Mouse (Mus musculus): ENCODE results near the gene Tnfrsf13c.
A peak's percentile ranks its signal among the peaks of the same experiment; 100 is the strongest.
"Not testable (repeated sequence)": the region's sequence is repeated elsewhere in the genome, so short reads cannot be mapped to it uniquely, and the experiment has no call there.

Gene Tnfrsf13c

GRCm38 (mm10) chr15:82223657-82224601, at the start of gene Tnfrsf13c:
Tnfrsf13c (minus strand) TSS chr15:82224369.
- no peak for DNase-seq (ENCODE audit: extremely low spot score, low read depth, low spot score)

- no peak for DNase-seq (ENCODE audit: extremely low spot score, low read depth, low spot score)
Observed at GRCm38 (mm10) chr15:82272295-82272694, 48.1 kb upstream of the Tnfrsf13c start.

DNA sequence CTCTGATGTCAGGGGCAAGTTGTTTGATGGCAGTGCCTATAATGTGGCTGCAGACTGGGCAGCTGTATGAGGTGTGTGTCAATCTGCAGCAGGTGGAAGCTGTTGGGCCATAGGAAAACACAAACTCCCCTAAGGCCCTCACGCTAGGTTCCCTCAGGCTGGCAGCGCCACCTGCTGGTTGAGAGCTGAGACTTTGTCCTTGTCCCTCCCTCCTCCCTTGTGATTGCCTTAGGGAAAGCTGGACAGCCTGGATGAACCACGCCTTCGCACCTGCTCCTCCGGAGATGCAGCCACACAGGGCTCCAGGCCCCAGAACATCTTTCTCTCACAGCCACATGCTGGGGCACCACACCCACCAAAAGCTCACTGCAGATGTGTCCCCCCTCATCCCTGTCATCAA, 47.0 kb upstream of the Tnfrsf13c start:
- peak; percentile 41 for DNase-seq (ENCODE audit: extremely low spot score, low read depth, low spot score)

- DNase-seq (ENCODE audit: extremely low spot score, low read depth, low spot score): no peak
Observed at GRCm38 (mm10) chr15:82268783-82269182, 44.6 kb upstream of the Tnfrsf13c start.

DNA sequence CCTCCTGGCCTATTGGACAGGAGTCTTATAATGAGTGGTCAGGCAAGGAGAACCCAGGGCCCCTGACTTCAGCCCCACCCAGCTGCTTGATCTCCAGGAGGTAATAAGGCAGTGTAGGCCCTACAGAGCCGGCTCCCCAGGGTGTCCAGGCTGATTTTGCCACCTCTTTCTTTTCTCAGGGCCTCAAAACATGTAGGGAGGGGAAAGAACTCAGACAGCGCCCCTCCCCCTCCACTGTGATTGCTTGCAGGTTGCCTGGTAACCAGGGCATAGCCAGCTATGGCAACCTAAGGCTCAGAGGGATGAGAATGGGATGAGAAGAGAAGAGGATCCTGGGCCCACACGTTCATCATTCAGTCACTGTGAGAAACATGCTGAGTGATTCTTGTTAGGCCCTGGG, 44.0 kb upstream of the Tnfrsf13c start:
- no peak for DNase-seq (ENCODE audit: extremely low spot score, low read depth, low spot score)

GRCm38 (mm10) chr15:82266356-82266755, 42.2 kb upstream of the Tnfrsf13c start:
- DNase-seq (ENCODE audit: extremely low spot score, low read depth, low spot score): no peak

DNA sequence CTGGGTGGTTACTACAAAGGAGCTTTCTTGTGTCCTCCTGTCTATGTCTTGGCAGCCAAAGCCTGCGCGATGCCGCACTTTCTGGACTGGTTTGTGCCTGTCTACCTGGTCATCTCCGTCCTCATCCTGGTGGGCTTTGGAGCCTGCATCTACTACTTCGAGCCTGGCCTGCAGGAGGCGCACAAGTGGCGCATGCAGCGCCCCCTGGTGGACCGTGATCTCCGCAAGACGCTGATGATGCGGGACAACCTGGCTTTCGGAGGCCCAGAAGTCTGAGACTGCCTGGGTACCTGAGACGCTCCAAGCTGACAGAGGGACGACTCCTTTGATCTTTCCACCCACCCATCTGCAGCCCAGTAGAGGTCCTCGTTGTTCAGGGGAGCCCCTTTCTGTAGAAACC, 35.3 kb upstream of the Tnfrsf13c start:
- DNase-seq (ENCODE audit: extremely low spot score, low read depth, low spot score): peak; percentile 60

DNA sequence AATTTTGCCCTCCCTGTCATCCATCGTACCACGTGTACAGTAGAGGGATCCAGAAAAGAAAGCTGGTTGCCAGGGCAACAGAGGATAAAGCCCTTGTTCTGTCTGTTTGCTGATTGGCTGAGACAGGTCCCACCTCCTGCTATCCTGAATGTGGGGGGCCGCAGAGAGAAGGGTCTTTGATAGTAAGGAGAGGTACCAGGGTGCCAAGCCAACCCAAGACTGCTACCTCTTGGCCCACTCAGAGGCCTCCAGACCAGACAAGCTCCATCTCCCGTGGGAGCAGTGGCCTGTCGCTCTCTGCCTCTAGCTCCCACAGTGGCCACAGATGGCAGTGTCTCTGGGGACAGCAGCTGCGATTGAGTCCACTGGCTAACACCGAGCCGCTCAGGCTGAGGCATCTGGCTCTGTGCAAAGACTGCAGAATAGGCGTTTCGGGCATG, 31.8 kb upstream of the Tnfrsf13c start:
- DNase-seq (ENCODE audit: extremely low spot score, low read depth, low spot score): no peak

DNA sequence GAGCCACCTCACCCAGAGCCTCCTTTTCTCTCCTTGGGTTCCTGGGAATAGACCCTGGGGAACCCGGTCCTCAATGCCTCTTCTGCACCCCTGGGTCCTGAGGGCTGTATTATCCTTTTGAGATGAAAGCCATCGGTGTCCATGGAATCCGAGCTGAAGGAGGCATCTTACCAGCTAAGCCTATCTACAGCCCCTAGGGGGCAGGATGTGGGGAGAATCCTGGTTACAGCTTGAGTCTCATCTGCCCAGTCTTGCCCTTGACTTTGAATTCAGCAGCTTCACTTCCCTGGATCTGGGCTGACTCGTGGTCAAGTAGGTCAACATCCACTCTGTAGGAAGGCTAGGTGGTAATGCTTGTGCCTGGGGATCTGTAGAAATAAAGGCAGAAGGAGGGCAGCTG, 31.1 kb upstream of the Tnfrsf13c start:
- no peak for DNase-seq (ENCODE audit: extremely low spot score, low read depth, low spot score)

DNA sequence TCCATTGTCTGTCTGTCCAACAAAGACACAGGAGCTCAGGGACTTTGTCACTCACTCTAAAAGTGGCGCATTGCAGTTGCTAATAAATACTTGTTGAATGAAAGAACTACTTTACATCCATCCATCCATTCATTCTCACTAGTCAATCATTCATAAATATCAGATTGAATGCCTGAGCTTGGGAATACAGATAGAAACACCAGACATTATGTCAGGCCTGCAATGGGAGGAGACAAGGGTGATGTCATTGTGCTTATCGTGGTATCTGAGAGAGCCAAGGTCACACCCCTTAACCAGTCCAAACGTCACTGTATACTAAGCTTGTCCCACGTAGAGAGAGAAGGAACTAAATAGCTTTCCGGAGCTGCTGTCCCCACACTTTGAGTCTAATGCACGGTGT, 27.9 kb upstream of the Tnfrsf13c start, which contains the start of gene 1500009C09Rik:
Gene 1500009C09Rik (plus strand): TSS at position 301 of the 400 bp plus-strand sequence.
- DNase-seq (ENCODE audit: extremely low spot score, low read depth, low spot score): no peak

DNA sequence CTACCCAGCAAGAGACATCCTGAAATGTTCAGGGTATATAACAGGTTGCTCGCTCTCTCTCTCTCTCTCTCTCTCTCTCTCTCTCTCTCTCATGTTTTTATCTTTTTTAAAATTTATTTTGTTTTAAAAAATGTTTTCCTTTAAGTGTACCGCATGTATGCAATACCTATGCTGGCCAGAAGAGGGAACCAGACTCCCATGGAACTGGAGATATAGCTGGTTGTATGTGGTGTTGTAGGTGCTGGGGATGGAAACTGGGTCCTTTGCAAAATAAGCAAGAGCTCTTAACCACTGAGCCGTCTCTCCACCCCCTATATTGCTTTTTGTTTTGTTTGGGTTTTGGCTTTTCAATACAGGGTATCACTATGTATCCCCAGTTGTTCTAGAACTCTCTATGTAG, 27.4 kb upstream of the Tnfrsf13c start:
- DNase-seq (ENCODE audit: extremely low spot score, low read depth, low spot score): no peak

DNA sequence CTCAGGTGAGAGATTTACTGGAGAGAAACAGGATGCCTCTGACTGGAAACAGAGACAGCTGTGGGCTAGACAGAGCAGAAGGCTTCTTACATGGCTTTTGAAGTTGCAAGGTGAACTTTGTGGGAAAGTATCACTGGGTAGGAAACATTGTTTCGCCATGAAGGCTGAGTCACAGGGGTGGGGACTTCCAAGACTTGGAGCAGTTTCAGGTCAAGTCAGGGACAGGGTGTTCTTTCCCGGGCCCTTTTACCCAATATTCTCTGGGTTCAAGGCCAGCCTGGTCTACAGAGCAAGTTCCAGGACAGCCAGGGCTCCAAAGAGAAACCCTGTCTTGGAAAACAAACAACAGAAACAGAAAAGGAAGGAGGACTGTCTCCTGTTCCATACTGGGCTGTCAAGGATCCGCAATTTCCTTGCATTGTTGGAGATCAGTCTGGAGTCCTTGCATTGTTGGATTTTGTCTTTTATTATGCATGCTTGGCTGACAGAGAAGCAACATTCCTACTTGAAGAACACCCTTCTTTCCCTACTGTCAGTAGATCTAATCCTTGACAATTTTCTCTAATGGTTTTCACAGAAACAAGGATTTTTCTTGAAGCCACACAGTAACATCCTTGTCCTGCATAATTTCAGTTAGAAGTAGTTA, 23.1 kb upstream of the Tnfrsf13c start:
- DNase-seq (ENCODE audit: extremely low spot score, low read depth, low spot score): no peak

DNA sequence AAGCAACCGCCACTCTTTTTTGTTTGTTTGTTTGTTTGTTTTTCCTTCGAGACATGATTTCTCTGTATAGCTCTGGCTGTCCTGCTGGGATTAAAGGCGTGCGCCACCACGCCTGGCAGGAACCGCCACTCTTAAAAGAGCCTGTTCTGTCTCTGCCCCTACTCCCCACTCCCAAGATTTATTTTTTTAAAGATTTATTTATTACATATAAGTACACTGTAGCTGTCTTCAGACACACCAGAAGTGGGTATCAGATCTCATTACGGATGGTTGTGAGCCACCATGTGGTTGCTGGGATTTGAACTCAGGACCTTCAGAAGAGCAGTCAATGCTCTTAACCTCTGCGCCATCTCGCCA, 20.6 kb upstream of the Tnfrsf13c start:
- not testable (repeated sequence) for DNase-seq (ENCODE audit: extremely low spot score, low read depth, low spot score)

DNA sequence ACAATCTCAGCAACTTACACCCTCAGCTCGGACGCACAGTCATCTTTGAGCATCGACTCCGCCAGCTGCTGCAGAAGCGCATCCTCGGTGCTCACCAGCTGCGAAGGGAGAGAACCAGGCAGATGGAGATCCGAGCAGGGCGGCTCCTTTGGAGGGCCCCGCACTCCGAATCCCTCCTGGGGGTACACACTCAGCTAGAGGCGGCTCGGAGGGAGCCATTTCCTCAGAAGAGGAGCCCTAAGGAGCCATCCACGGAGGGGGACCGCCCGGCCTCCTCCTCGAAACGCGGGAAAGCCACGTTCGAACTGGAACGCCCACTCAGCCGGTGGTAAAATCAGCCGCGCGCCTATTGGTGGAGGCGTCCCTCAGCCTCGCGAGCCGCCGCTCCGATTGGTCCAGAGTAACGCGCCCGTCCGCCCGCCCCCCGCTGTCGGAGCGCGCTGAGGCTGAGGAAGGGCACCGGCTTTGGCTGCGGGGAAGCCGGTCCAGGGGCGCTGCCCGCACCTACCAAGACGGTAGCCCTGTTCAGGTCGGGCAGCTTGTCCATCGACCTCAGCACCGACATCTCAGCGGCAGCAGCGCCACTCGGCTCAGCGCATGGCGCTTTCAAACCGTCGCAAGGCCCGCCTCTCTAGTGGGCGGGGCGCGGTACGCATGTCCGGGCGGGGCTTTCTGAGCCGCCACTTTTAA, 20.1 kb upstream of the Tnfrsf13c start, which contains the start of gene Cenpm:
Gene Cenpm (minus strand): TSS at position 634 of the 690 bp plus-strand sequence.
- peak; percentile 61 for DNase-seq (ENCODE audit: extremely low spot score, low read depth, low spot score)

DNA sequence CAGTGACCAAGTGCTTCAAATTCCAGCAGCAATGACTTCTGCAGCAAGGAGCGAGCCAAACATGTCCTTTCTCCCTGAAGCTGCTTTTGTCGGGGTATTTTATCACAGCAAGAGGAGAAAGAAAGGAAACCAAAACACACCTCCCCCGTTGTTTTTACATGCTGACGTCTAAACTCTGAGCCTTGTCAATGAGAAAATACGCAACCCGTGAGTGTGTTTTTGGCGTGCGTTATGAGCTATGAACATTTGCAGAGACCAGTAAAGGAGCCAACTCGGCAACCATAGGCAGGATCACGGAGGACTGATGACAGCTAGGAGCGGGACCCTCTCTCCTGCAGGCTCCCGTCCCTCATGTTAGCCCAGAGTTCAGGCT, 19.6 kb upstream of the Tnfrsf13c start:
- DNase-seq (ENCODE audit: extremely low spot score, low read depth, low spot score): no peak

DNA sequence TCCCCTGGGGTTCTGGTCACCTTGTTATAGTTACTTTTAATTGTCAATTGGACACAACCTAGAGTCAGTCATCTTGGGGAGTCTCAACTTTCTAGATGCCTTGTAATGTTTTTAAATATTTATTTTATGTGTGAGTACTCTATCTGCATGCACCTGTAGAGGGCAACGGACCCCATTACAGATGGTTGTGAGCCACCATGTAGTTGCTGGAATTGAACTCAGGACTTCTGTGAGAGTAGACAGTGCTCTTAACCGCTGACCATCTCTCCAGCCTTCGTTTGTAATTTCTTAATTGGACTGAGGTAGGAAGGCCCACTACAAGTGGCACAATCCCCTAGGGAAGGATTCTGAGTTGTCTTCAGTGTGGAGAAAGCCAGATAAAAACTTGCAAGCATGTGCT, 19.1 kb upstream of the Tnfrsf13c start:
- DNase-seq (ENCODE audit: extremely low spot score, low read depth, low spot score): no peak

- peak; percentile 39 for DNase-seq (ENCODE audit: extremely low spot score, low read depth, low spot score)
Observed at GRCm38 (mm10) chr15:82236565-82236964, 12.4 kb upstream of the Tnfrsf13c start.

DNA sequence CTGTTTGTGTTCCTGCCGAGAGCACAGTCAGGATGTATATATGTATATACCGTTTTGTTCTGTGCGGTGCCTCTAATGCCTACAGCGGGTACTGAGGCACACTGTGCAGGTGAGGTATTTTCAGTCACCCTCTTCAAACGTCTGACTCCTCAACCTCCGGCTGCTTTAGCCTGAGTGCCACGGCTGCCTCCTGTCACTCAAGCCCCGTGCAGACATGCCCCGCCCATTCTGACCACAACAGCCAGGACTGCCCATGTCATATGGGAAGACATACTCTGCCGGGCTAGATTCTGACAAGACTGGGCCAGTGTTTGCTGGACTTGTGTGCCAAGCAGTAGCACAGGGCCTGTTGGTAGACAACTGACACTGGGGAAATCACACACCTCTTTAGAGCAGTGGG, 11.5 kb upstream of the Tnfrsf13c start:
- no peak for DNase-seq (ENCODE audit: extremely low spot score, low read depth, low spot score)

DNA sequence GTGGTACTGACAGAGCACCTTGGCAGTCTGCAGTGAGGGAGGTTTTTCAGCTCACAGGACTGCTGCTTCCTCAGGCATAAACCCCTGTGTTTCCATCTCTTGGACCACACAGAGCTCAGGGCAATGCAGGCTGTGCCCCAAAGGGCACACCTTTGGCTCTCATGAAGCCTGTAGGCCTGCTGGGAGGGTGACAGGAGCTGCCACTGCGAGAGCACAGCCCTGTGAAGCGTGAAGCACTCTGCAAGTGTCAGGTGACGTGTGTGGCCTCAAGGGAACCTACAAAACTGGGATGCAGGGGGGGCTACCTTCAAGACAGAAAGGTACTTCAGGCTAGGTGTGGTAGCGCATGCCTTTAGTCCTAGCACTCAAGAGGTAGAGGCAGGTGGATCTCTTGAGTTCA, 8.5 kb upstream of the Tnfrsf13c start:
- DNase-seq (ENCODE audit: extremely low spot score, low read depth, low spot score): no peak

- DNase-seq (ENCODE audit: extremely low spot score, low read depth, low spot score): no peak
Observed at GRCm38 (mm10) chr15:82231591-82232378, 7.6 kb upstream of the Tnfrsf13c start.

DNA sequence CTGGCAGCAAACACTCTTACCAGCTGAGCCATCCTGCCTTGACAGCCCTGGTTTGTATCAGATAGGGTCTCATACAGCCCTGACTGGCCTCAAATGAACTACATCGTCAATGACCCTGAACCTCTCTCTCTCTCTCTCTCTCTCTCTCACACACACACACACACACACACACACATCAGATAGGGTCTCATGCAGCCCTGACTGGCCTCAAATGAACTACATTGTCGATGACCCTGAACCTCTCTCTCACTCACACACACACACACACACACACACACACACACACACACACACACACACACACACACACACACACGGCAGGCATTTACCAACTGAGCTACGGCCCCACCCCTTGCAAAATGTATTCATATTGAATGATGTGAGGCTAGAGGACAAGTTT, 6.9 kb upstream of the Tnfrsf13c start:
- DNase-seq (ENCODE audit: extremely low spot score, low read depth, low spot score): no peak

All from hindlimb bud, embryonic 11.5 days (tissue).